8 mouse cellular contexts compared by ENCODE assay signal in the genomic region with DNA sequence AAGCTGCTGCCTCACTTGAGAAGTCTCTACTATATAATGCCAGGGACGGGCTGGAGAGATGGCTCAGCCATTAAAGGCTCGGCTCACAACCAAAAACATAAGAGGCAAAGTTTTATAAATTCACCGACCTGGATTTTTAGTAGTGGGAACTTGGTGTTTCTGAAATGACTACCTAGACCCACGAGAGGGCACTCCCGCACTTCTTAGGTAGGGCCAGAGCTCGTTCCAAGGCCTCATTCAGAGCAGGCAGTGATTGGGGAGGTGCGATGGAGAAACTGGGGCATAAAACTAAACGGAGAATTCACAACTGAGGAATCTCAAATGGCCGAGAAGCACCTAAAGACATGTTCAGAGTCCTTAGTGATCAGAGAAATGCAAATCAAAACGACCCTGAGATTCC.
DNase-seq lines count a peak whose midpoint lies in the region; ATAC-seq and TF ChIP-seq lines count a peak whose summit lies in the region.
"Had no signal": no experiment of that assay in that cellular context is flagged by ENCODE, and none has a peak within 500 bp of the region (broad histone marks: within the 10 kb centered on the region; RNA-seq: fewer than 3 reads in every experiment).

No protein-coding gene starts in this region.

- peak; percentile 65 for TF ChIP-seq RAD21 in MEL (IDR thresholded peaks at IDR 0.05; ENCODE audit: low read depth, low read length)

- no peak overlapping the region for H3K27ac ChIP-seq in MEL (ENCODE audit: control insufficient read depth, low read depth, low read length)
- H3K27ac ChIP-seq in neural tube, embryonic 14.5 days (ENCODE audit: low read depth, low read length) = no peak overlapping the region
- H3K27ac ChIP-seq: heart, embryonic 15.5 days had no signal

- no peak for TF ChIP-seq EP300 in MEL (IDR thresholded peaks at IDR 0.05; ENCODE audit: low read depth in 1 of 2, low read length in 2 of 2)

- peak; percentile 47 for ATAC-seq in CD4-positive, CD25-positive, alpha-beta regulatory T cell, adult 4 months
- ATAC-seq in neural tube, embryonic 14.5 days (ENCODE audit: low read depth) = peak; percentile 85

- TF ChIP-seq POLR2A in MEL (IDR thresholded peaks at IDR 0.05; ENCODE audit: control insufficient read depth in 1 of 2, insufficient read depth in 1 of 2, low read depth in 1 of 2, low read length in 2 of 2, poor library complexity in 1 of 2) = no peak

- H3K9me3 ChIP-seq in MEL (replicated peaks; ENCODE audit: insufficient read depth, low read length) = no peaks in the 10 kb centered on the region
- H3K9me3 ChIP-seq in neural tube, embryonic 14.5 days (ENCODE audit: control insufficient read depth, low read length) = no peaks in the 10 kb centered on the region
- H3K9me3 ChIP-seq: heart, embryonic 15.5 days had no signal

- DNase-seq in MEL (ENCODE audit: low read depth, low spot score) = peak; percentile 33
- peak; percentile 13 to 43 for DNase-seq in cerebellum, postnatal 25 days
- peak; percentile 1 for DNase-seq in gonadal fat pad, adult 2 months (ENCODE audit: low read depth)
- DNase-seq in left cerebral cortex, adult 8-10 months (ENCODE audit: low spot score in 2 of 2) = peak; percentile 5 to 15
- no peak for DNase-seq in c-Kit-positive CD71-positive TER-119-positive erythroid progenitor cells, embryonic 14.5 days (ENCODE audit: low spot score)

- H3K27me3 ChIP-seq in MEL (ENCODE audit: control insufficient read depth in 1 of 2, insufficient read depth in 2 of 2, low read length in 2 of 2) = no peaks in the 10 kb centered on the region
- H3K27me3 ChIP-seq in neural tube, embryonic 14.5 days (ENCODE audit: control insufficient read depth, insufficient read depth, low read length) = no peaks in the 10 kb centered on the region
- H3K27me3 ChIP-seq: heart, embryonic 15.5 days had no signal

- no peak overlapping the region for H3K4me2 ChIP-seq in neural tube, embryonic 14.5 days (ENCODE audit: low read depth, low read length)
- H3K4me2 ChIP-seq: heart, embryonic 15.5 days had no signal

- TF ChIP-seq CTCF in MEL (IDR thresholded peaks at IDR 0.05 in 2 of 3, conservative IDR thresholded peaks at IDR 0.05 in 1 of 3; ENCODE audit: control insufficient read depth in 1 of 3, insufficient read depth in 1 of 3, low read depth in 2 of 3, low read length in 3 of 3, poor library complexity in 1 of 3, severe bottlenecking in 1 of 3) = peak; percentile 15 to 60 (median 55); a peak in 5 of 6 replicates

- no peak overlapping the region for H3K4me3 ChIP-seq in MEL (ENCODE audit: control insufficient read depth in 1 of 2, insufficient read depth in 1 of 2, low read depth in 2 of 2, low read length in 2 of 2)
- H3K4me3 ChIP-seq in neural tube, embryonic 14.5 days (ENCODE audit: low read depth, low read length) = no peak overlapping the region
- H3K4me3 ChIP-seq: heart, embryonic 15.5 days had no signal

- H3K4me1 ChIP-seq in MEL (ENCODE audit: control insufficient read depth in 1 of 2, insufficient read depth in 2 of 2, low read length in 2 of 2) = no peaks in the 10 kb centered on the region
- H3K4me1 ChIP-seq in neural tube, embryonic 14.5 days (ENCODE audit: control insufficient read depth, insufficient read depth, low read length) = no peaks in the 10 kb centered on the region
- H3K4me1 ChIP-seq: heart, embryonic 15.5 days had no signal

- no peak overlapping the region for H3K9ac ChIP-seq in MEL (ENCODE audit: control insufficient read depth, low read depth, low read length, poor library complexity, severe bottlenecking)
- no peak overlapping the region for H3K9ac ChIP-seq in neural tube, embryonic 14.5 days (replicated peaks; ENCODE audit: low read depth, low read length)
- H3K9ac ChIP-seq: heart, embryonic 15.5 days had no signal

- WGBS in neural tube, embryonic 14.5 days = 18% methylated on average over 10 of the region's 10 CpGs

- no peaks in the 10 kb centered on the region for H3K36me3 ChIP-seq in MEL (ENCODE audit: control insufficient read depth in 1 of 2, insufficient read depth in 2 of 2, low read length in 2 of 2)
- H3K36me3 ChIP-seq in neural tube, embryonic 14.5 days (ENCODE audit: control insufficient read depth, insufficient read depth, low read length) = no peaks in the 10 kb centered on the region
- H3K36me3 ChIP-seq: heart, embryonic 15.5 days had no signal

- no peaks in the 10 kb centered on the region for H3K79me2 ChIP-seq in MEL (ENCODE audit: control insufficient read depth, insufficient read depth, low read length, poor library complexity)

TF ChIP-seq in MEL, 35 proteins besides CTCF, POLR2A, EP300 and RAD21:
- TF ChIP-seq CHD1 (IDR thresholded peaks at IDR 0.05; ENCODE audit: low read depth, low read length) (no peak), SMC3 (IDR thresholded peaks at IDR 0.05; ENCODE audit: low read depth, low read length) (peak; percentile 53), ZC3H11A (IDR thresholded peaks at IDR 0.05; ENCODE audit: low read depth, low read length) (peak; percentile 17; the same call in 1 of the 2 replicates)
